Mouse (Mus musculus) cerebellum, adult 2 months (tissue): Measurements from ENCODE around the gene Myt1l. TPM values are rescaled to one million over a fixed set of nuclear protein-coding genes. Genes with fewer than 3 reads are reported as not detected.

ENCODE experiments used
- DNase-seq, 2 experiments: peaks; one replicate each; pipeline ENCODE4 v3.0.0; 2021
- H3K27ac ChIP-seq: fragments of 200-500 bp; 2 replicates; pipeline ENCODE4 v1.5.1; 2012; ENCODE audit warnings: low read length, control low read depth, inconsistent platforms; ENCODE audit not compliant: insufficient read depth
- H3K27me3 ChIP-seq: fragments of 200-500 bp; 2 replicates; pipeline ENCODE4 v1.6.1; 2012; ENCODE audit warnings: inconsistent platforms, mild to moderate bottlenecking, low read length, moderate library complexity; ENCODE audit not compliant: control insufficient read depth, insufficient read depth
- H3K4me1 ChIP-seq: fragments of 200-500 bp; 2 replicates; pipeline ENCODE4 v1.6.1; 2011; ENCODE audit warnings: low read length; ENCODE audit not compliant: control insufficient read depth, insufficient read depth
- H3K4me3 ChIP-seq: fragments of 200-500 bp; replicated peaks from 2 replicates; pipeline ENCODE3; 2011; ENCODE audit warnings: mild to moderate bottlenecking, low read depth, low read length, control low read depth; ENCODE audit not compliant: insufficient read depth
- CTCF ChIP-seq: fragments of 200-500 bp; IDR thresholded peaks from 2 replicates; pipeline ENCODE4 v1.5.1; 2011; ENCODE audit warnings: low read depth, mild to moderate bottlenecking, control low read depth, low read length, moderate library complexity, borderline replicate concordance; ENCODE audit not compliant: insufficient read depth
- POLR2A ChIP-seq: fragments of 200-500 bp; IDR thresholded peaks from 2 replicates; pipeline ENCODE4 v1.6.1; 2011; ENCODE audit warnings: low read length, control low read depth, borderline replicate concordance; ENCODE audit not compliant: insufficient read depth
- WGBS: fragments of 180-500 bp; shearing (Covaris S2); methylation state at CpG from one replicate; pipeline ENCODE4 v1.1.7; 2018; 5-methylcytosine and 5-hydroxymethylcytosine counted together
- polyA plus RNA-seq: library from polyadenylated mRNA; depleted of rRNA; stranded (reverse); fragments of >200 nt; gene quantifications from 2 replicates; pipeline ENCODE4 v1.2.3, GENCODE M21; 2012

Gene Myt1l
- polyA plus RNA-seq, 1 experiment: 43.8 TPM

GRCm38 (mm10) chr12:29741181-29741580 lies 213.0 kb downstream of the Myt1l start:
- WGBS: 56% methylated on average over 6 of the region's 6 CpGs
- Histone ChIP-seq H3K27me3 (no peaks in the 10 kb centered on the region), H3K27ac (no peak overlapping the region), H3K4me3 (no peak overlapping the region), H3K4me1 (peaks cover 15% of the 10 kb centered on the region)
- DNase-seq: peak in 1 of 2 experiments; percentile 17
- no peak for TF ChIP-seq CTCF

GRCm38 (mm10) chr12:29750604-29751128 lies 222.5 kb downstream of the Myt1l start:
- 82% methylated on average over 4 of the region's 4 CpGs for WGBS
- peaks cover 7% of the 10 kb centered on the region for H3K4me1 ChIP-seq
- DNase-seq: no peak
- no peaks in the 10 kb centered on the region for H3K27me3 ChIP-seq
- TF ChIP-seq POLR2A: no peak
- no peak for TF ChIP-seq CTCF
- H3K4me3 ChIP-seq: no peak overlapping the region
- H3K27ac ChIP-seq: no peak overlapping the region

GRCm38 (mm10) chr12:29755086-29755871 lies 227.1 kb downstream of the Myt1l start:
- Histone ChIP-seq H3K4me3 (no peak overlapping the region), H3K27ac (no peak overlapping the region), H3K4me1 (peaks cover 11% of the 10 kb centered on the region), H3K27me3 (no peaks in the 10 kb centered on the region)
- no peak for DNase-seq
- 51% methylated on average over 5 of the region's 5 CpGs for WGBS
- TF ChIP-seq CTCF (no peak), POLR2A (no peak)

- Histone ChIP-seq H3K4me3 (no peak overlapping the region), H3K27me3 (no peaks in the 10 kb centered on the region), H3K27ac (no peak overlapping the region), H3K4me1 (peaks cover 11% of the 10 kb centered on the region)
- TF ChIP-seq POLR2A: no peak
- no peak for TF ChIP-seq CTCF
- DNase-seq: peak; percentile 47 to 50
- WGBS: 44% methylated on average over 3 of the region's 3 CpGs
Measured at GRCm38 (mm10) chr12:29755872-29756265, 227.7 kb downstream of the Myt1l start.

GRCm38 (mm10) chr12:29760611-29761010 lies 232.4 kb downstream of the Myt1l start:
- peaks cover 4% of the 10 kb centered on the region for H3K4me1 ChIP-seq
- H3K4me3 ChIP-seq: no peak overlapping the region
- 75% methylated on average over 4 of the region's 4 CpGs for WGBS
- no peak overlapping the region for H3K27ac ChIP-seq
- no peaks in the 10 kb centered on the region for H3K27me3 ChIP-seq
- TF ChIP-seq CTCF (no peak), POLR2A (no peak)
- no peak for DNase-seq

- TF ChIP-seq CTCF (no peak), POLR2A (no peak)
- no peaks in the 10 kb centered on the region; the same call in 1 of the 2 replicates for H3K27me3 ChIP-seq
- peaks cover 3% of the 10 kb centered on the region for H3K4me1 ChIP-seq
- no peak overlapping the region for H3K4me3 ChIP-seq
- H3K27ac ChIP-seq: no peak overlapping the region
- 98% methylated on average over 1 of the region's 1 CpGs for WGBS
- no peak for DNase-seq
Measured at GRCm38 (mm10) chr12:29766158-29766557, 238.0 kb downstream of the Myt1l start.

GRCm38 (mm10) chr12:29771791-29772190 lies 243.6 kb downstream of the Myt1l start:
- Histone ChIP-seq H3K4me1 (peaks cover 13% of the 10 kb centered on the region), H3K27me3 (no peaks in the 10 kb centered on the region; the same call in 1 of the 2 replicates), H3K4me3 (no peak overlapping the region), H3K27ac (no peak overlapping the region; the same call in 1 of the 2 replicates)
- no peak for TF ChIP-seq POLR2A
- no peak for TF ChIP-seq CTCF
- WGBS: 9% methylated on average over 3 of the region's 3 CpGs
- DNase-seq: peak; percentile 54 to 68

GRCm38 (mm10) chr12:29772401-29772800 lies 244.2 kb downstream of the Myt1l start:
- Histone ChIP-seq H3K27ac (no peak overlapping the region), H3K4me1 (peaks cover 13% of the 10 kb centered on the region), H3K27me3 (no peaks in the 10 kb centered on the region; the same call in 1 of the 2 replicates), H3K4me3 (no peak overlapping the region)
- TF ChIP-seq CTCF (no peak), POLR2A (no peak)
- peak in 1 of 2 experiments; percentile 36 for DNase-seq
